Mouse (Mus musculus): ENCODE measurements at regions not wholly inside any gene's neighbourhood (a gene's known extent, or its start where the extent isn't known, plus 50 kb on each side); places are given as distances from the start of the nearest gene placed in this dataset.

DNA sequence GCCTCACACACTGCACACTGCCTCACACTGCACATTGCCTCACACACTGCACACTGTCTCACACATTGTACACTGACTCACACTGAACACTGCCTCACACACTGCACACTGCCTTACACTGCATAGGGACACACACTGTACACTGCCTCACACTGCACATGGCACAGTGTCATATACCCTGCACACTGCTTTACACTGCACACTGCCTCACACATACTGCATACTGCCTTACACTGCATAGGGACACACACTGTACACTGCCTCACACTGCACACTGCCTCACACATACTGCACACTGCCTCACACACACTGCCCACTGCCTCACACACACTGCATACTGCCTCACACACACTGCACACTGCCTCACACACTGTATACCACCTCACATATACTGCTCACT is 76.8 kb upstream of the Eomes start:
- no peak for TF ChIP-seq CTCF (IDR thresholded peaks at IDR 0.05; ENCODE audit: low read depth, low read length)
- TF ChIP-seq POLR2A (IDR thresholded peaks at IDR 0.05; ENCODE audit: insufficient read depth, low read length): no peak
- TF ChIP-seq EP300 (IDR thresholded peaks at IDR 0.05; ENCODE audit: insufficient read depth, low read depth, low read length): no peak

DNA sequence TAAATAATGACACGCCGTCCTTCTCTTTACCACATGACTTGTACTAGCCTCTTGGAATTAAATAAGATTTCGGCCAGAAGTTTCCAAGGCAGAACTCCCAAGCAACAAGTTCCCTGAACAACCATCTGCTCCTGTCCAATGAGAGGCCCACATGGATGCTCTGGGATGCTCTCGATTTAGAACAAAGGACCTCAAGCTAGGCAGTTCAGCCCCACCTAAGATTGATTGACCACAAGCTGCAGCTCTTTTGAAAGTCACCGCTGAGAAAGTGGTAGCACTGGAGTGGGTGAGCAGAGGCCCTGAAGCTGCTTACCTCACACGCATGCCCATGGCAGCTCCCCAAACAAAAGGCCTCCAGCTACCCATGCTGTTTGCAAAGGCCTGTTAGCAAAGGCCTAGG is 73.1 kb upstream of the Eomes start:
- Histone ChIP-seq H3K9ac (ENCODE audit: low read depth, poor library complexity, severe bottlenecking) (no peak overlapping the region), H3K27ac (ENCODE audit: insufficient read depth, low read length) (no peak overlapping the region), H3K36me3 (ENCODE audit: control insufficient read depth, insufficient read depth, low read length, poor library complexity, severe bottlenecking) (peaks cover 5% of the 10 kb centered on the region), H3K4me3 (ENCODE audit: low read depth, low read length) (0 out of 2 replicates have a peak overlapping the region, but pooled peaks have one; percentile 15), H3K9me3 (replicated peaks; ENCODE audit: control insufficient read depth, insufficient read depth, low read length, poor library complexity, severe bottlenecking) (peaks cover 5% of the 10 kb centered on the region), H3K4me1 (ENCODE audit: control insufficient read depth, insufficient read depth, low read length) (peaks cover 5% of the 10 kb centered on the region), H3K27me3 (ENCODE audit: control insufficient read depth, insufficient read depth, low read length, poor library complexity, severe bottlenecking) (no peaks in the 10 kb centered on the region)
- no peak for TF ChIP-seq POLR2A (IDR thresholded peaks at IDR 0.05; ENCODE audit: insufficient read depth, low read length)
- TF ChIP-seq EP300 (IDR thresholded peaks at IDR 0.05; ENCODE audit: insufficient read depth, low read depth, low read length): 0 out of 2 replicates have a peak, but pooled peaks have one; percentile 31

More for the DNA sequence above, 76.8 kb upstream of the Eomes start:
- Histone ChIP-seq H3K9ac (ENCODE audit: low read depth, poor library complexity, severe bottlenecking) (no peak overlapping the region), H3K36me3 (ENCODE audit: control insufficient read depth, insufficient read depth, low read length, poor library complexity, severe bottlenecking) (peaks cover 5% of the 10 kb centered on the region), H3K4me1 (ENCODE audit: control insufficient read depth, insufficient read depth, low read length) (peaks cover 10% of the 10 kb centered on the region), H3K27ac (ENCODE audit: insufficient read depth, low read length) (no peak overlapping the region), H3K4me3 (ENCODE audit: low read depth, low read length) (no peak overlapping the region), H3K27me3 (ENCODE audit: control insufficient read depth, insufficient read depth, low read length, poor library complexity, severe bottlenecking) (no peaks in the 10 kb centered on the region), H3K9me3 (replicated peaks; ENCODE audit: control insufficient read depth, insufficient read depth, low read length, poor library complexity, severe bottlenecking) (peaks cover 5% of the 10 kb centered on the region)

DNA sequence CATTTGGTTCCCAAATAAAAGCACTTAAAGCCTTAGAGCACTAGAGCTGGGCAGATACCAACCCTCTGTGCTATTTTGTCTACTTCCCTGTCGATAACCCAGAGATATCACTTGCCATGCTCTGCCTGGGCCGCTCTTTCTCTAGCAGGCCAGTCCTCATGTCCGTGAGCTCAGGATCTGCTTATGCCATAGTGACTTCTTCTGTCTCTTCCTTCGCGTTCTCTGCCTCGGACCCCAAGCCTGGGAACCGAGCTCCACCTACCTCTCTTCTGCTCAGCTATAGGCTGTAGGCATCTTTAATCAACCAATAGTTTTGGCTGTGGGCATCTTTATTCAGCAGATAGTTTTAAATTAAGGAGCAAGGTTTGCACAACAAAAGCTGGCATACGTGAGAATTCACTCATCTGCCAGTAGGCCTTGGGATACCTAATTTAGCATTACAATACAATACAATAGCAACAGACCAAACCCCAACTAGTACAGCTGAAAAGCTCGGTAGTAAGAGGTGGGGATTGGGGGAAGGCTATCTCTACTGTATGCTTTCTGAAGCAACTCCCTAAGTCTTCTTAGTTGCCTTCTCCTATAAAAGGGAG is 72.0 kb upstream of the Eomes start:
- peak overlapping the region; percentile 91 for H3K4me3 ChIP-seq (ENCODE audit: low read depth, low read length)
- peaks cover 5% of the 10 kb centered on the region for H3K36me3 ChIP-seq (ENCODE audit: control insufficient read depth, insufficient read depth, low read length, poor library complexity, severe bottlenecking)
- H3K4me1 ChIP-seq (ENCODE audit: control insufficient read depth, insufficient read depth, low read length): peaks cover 5% of the 10 kb centered on the region
- no peaks in the 10 kb centered on the region for H3K27me3 ChIP-seq (ENCODE audit: control insufficient read depth, insufficient read depth, low read length, poor library complexity, severe bottlenecking)
- H3K9ac ChIP-seq (ENCODE audit: low read depth, poor library complexity, severe bottlenecking): no peak overlapping the region
- peak overlapping the region; percentile 75 for H3K27ac ChIP-seq (ENCODE audit: insufficient read depth, low read length)
- TF ChIP-seq CTCF (IDR thresholded peaks at IDR 0.05; ENCODE audit: low read depth, low read length) (no peak), EP300 (IDR thresholded peaks at IDR 0.05; ENCODE audit: insufficient read depth, low read depth, low read length) (peak; percentile 68), POLR2A (IDR thresholded peaks at IDR 0.05; ENCODE audit: insufficient read depth, low read length) (peak; percentile 89)
- H3K9me3 ChIP-seq (replicated peaks; ENCODE audit: control insufficient read depth, insufficient read depth, low read length, poor library complexity, severe bottlenecking): peaks cover 5% of the 10 kb centered on the region

- Histone ChIP-seq H3K9ac (ENCODE audit: low read depth, poor library complexity, severe bottlenecking) (no peak overlapping the region), H3K4me1 (ENCODE audit: control insufficient read depth, insufficient read depth, low read length) (no peaks in the 10 kb centered on the region), H3K27ac (ENCODE audit: insufficient read depth, low read length) (no peak overlapping the region), H3K27me3 (ENCODE audit: control insufficient read depth, insufficient read depth, low read length, poor library complexity, severe bottlenecking) (no peaks in the 10 kb centered on the region), H3K36me3 (ENCODE audit: control insufficient read depth, insufficient read depth, low read length, poor library complexity, severe bottlenecking) (no peaks in the 10 kb centered on the region), H3K4me3 (ENCODE audit: low read depth, low read length) (no peak overlapping the region), H3K9me3 (replicated peaks; ENCODE audit: control insufficient read depth, insufficient read depth, low read length, poor library complexity, severe bottlenecking) (no peaks in the 10 kb centered on the region)
- TF ChIP-seq CTCF (IDR thresholded peaks at IDR 0.05; ENCODE audit: low read depth, low read length) (no peak), EP300 (IDR thresholded peaks at IDR 0.05; ENCODE audit: insufficient read depth, low read depth, low read length) (no peak), POLR2A (IDR thresholded peaks at IDR 0.05; ENCODE audit: insufficient read depth, low read length) (no peak)
Measured at GRCm38 (mm10) chr9:118416032-118416431, 62.0 kb upstream of the Eomes start.

DNA sequence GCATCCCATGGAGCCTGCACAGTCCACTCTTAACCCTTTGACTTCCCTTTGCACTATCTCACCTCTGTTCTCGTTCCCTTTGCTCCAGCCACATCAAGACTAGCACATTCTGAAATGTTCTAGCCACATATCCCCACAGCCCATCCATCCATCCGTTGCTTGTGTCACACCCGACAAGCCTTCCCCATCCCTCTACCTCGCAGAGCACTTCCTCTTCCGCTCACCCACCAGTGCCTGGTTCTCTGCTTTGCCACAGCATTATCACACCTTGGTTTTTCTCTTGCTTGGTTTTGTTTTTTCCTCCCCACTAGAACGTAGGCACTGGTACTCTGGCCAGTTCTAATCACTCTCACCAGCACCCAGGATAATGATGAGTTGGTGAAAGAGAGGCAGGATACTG is 61.5 kb upstream of the Eomes start:
- no peak overlapping the region for H3K27ac ChIP-seq (ENCODE audit: insufficient read depth, low read length)
- no peak overlapping the region for H3K4me3 ChIP-seq (ENCODE audit: low read depth, low read length)
- no peak overlapping the region for H3K9ac ChIP-seq (ENCODE audit: low read depth, poor library complexity, severe bottlenecking)
- no peaks in the 10 kb centered on the region for H3K9me3 ChIP-seq (replicated peaks; ENCODE audit: control insufficient read depth, insufficient read depth, low read length, poor library complexity, severe bottlenecking)
- no peak for TF ChIP-seq EP300 (IDR thresholded peaks at IDR 0.05; ENCODE audit: insufficient read depth, low read depth, low read length)
- no peak for TF ChIP-seq POLR2A (IDR thresholded peaks at IDR 0.05; ENCODE audit: insufficient read depth, low read length)
- no peak for TF ChIP-seq CTCF (IDR thresholded peaks at IDR 0.05; ENCODE audit: low read depth, low read length)
- H3K4me1 ChIP-seq (ENCODE audit: control insufficient read depth, insufficient read depth, low read length): no peaks in the 10 kb centered on the region
- H3K36me3 ChIP-seq (ENCODE audit: control insufficient read depth, insufficient read depth, low read length, poor library complexity, severe bottlenecking): no peaks in the 10 kb centered on the region
- no peaks in the 10 kb centered on the region for H3K27me3 ChIP-seq (ENCODE audit: control insufficient read depth, insufficient read depth, low read length, poor library complexity, severe bottlenecking)

- H3K4me1 ChIP-seq (ENCODE audit: control insufficient read depth, insufficient read depth, low read length): no peaks in the 10 kb centered on the region
- H3K9ac ChIP-seq (ENCODE audit: low read depth, poor library complexity, severe bottlenecking): no peak overlapping the region
- H3K27me3 ChIP-seq (ENCODE audit: control insufficient read depth, insufficient read depth, low read length, poor library complexity, severe bottlenecking): no peaks in the 10 kb centered on the region
- no peaks in the 10 kb centered on the region for H3K36me3 ChIP-seq (ENCODE audit: control insufficient read depth, insufficient read depth, low read length, poor library complexity, severe bottlenecking)
- H3K9me3 ChIP-seq (replicated peaks; ENCODE audit: control insufficient read depth, insufficient read depth, low read length, poor library complexity, severe bottlenecking): no peaks in the 10 kb centered on the region
- no peak overlapping the region for H3K27ac ChIP-seq (ENCODE audit: insufficient read depth, low read length)
- no peak overlapping the region for H3K4me3 ChIP-seq (ENCODE audit: low read depth, low read length)
- no peak for TF ChIP-seq CTCF (IDR thresholded peaks at IDR 0.05; ENCODE audit: low read depth, low read length)
- no peak for TF ChIP-seq POLR2A (IDR thresholded peaks at IDR 0.05; ENCODE audit: insufficient read depth, low read length)
- no peak for TF ChIP-seq EP300 (IDR thresholded peaks at IDR 0.05; ENCODE audit: insufficient read depth, low read depth, low read length)
Measured at GRCm38 (mm10) chr9:118424344-118424743, 53.7 kb upstream of the Eomes start.
